Mouse (Mus musculus): ENCODE measurements around the gene Tec.

GRCm38 (mm10) chr5:72809480-72809879 lies 58.8 kb downstream of the Tec start:
- no peak for TF ChIP-seq POLR2A (IDR thresholded peaks at IDR 0.05; ENCODE audit: extremely low read depth, insufficient read depth, low read length)
- no peak for TF ChIP-seq CTCF (IDR thresholded peaks at IDR 0.05; ENCODE audit: low read depth, low read length)
